Mouse (Mus musculus) frontal cortex, adult (tissue): ENCODE data around the gene Srgap3.

Experiments
- ATAC-seq: cut with Nextera tagmentation; 2 replicates; pipeline ENCODE4 v1.9.2; 2017; ENCODE audit warnings: mild to moderate bottlenecking, moderate library complexity, mixed read lengths; ENCODE audit not compliant: low TSS enrichment

Srgap3 gene

GRCm38 (mm10) chr6:112861351-112862297 is 85.4 kb downstream of the Srgap3 start:
- no peak for ATAC-seq

DNA sequence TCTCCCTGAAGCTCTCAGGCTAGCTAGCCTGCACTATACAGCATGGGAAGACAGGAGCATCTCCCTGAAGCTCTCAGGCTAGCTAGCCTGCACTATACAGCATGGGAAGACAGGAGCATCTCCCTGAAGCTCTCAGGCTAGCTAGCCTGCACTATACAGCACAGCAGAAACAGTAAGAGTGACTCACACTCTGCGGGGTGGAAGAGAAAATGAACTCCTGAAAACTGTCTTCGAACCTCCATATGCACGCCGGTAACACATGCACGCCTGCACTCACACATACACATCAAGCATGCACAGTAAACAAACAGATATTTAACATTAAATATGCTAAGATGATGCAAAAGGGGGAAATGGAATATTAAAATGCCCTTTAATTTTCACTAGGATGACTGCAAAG is 86.8 kb downstream of the Srgap3 start:
- ATAC-seq: 0 out of 2 replicates have a peak, but pooled peaks have one; percentile 39

DNA sequence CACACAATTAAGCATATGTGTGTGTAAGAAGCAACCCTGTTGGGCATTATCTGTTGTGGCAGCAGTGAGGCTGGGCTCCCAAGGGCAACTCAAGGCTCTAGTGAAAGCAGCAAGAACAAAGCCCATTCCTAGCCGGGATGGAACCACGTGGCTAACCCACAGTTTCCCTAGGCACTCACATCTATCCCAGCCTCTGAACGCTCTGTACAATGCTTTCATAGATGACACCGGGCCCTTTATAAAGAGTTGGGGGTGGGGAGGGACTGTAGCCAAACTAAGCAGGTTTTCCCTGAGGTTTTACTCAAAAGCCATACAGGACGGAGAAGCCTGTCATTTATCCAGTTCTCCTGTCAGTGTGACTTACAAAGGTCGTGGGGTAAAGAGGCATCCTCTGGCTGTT is 90.0 kb downstream of the Srgap3 start:
- ATAC-seq: no peak

- ATAC-seq: no peak
Observed at GRCm38 (mm10) chr6:112855183-112855582, 91.9 kb downstream of the Srgap3 start.

DNA sequence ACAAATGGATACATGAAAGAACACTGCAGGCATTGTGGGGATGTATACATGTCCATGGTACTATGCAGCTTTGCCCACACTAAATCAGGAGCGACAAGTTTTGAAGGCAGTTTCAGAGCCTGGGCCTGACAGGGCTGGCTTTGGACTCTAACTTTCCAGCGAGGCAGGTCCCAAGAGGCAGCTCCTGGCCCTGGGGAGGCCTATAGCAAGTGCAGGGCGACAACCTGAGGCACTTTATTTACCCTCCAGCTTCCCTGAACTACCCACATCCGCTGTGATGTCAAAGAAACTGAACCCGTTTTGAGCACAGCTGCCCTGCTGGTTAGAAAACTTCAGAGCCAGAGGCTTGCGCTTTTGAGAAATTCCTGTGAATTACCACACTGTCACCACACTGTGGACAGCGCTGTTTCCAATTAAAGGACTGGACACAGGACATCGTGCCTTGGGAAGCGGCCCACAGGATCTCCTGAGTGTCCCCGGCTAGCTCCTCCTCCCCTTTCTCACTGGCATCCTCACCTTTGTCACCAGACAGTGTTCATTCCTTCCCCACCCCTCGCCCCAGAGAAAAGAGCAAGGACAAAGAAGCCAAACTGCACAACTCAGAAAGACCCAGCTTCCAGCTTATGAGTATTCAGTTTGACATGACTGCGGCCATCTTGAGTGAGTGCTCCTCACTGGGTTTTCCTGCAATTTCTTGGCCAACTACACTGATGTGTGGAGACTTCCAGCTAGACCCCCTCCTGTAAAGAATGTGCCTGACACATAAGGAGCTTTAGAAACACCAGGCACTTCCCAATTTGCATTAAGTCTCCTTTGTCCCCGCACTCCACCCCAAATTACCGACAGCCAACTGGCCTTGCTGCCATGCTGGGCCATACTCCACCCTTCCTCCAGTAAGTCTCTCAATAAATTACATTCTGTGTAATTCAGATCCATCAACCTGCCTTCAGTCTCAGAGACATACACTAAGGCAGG is 94.5 kb downstream of the Srgap3 start:
- ATAC-seq: no peak

GRCm38 (mm10) chr6:112850745-112851144 is 96.3 kb downstream of the Srgap3 start:
- ATAC-seq: peak; percentile 62

GRCm38 (mm10) chr6:112848629-112849180 is 98.4 kb downstream of the Srgap3 start:
- no peak for ATAC-seq

- ATAC-seq: no peak
Observed at GRCm38 (mm10) chr6:112846863-112847262, 100.2 kb downstream of the Srgap3 start.

DNA sequence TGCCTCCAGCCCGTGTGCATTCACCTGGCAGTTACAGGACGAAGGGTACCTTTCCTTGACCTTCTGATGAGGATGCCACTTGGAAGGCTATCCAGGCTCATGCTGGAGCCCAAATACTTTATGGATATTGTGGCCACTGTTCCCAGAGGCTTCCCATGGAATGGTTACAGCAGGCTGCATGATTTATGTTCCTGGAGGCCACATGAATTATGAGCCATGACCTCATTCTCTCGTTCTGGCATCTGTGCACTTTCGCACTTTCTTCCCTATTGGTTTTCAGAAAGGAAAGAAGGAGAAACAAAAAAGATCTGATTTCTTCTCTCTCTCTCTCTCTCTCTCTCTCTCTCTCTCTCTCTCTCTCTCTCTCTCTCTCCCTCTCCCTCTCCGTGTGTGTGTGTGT is 104.6 kb downstream of the Srgap3 start:
- ATAC-seq: no peak

DNA sequence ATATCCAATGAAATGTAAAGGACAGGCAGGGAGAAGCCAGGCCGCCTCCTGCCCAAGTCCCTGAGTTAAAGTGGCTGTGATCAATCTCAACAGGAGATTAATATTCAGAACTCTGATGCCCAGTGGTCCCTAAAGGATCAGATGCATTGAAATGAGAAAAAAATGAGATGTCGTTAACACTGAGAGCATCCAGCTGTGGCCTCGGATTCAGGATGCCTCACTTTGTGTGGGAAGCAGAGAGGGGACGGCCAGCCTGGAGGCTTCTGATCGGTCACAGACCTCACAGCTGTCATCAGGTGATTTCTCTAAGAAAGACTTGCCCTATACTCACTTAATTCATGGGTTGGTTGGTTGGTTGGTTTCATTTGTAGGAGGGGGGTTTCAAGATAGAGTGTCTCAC is 106.7 kb downstream of the Srgap3 start:
- ATAC-seq: no peak

DNA sequence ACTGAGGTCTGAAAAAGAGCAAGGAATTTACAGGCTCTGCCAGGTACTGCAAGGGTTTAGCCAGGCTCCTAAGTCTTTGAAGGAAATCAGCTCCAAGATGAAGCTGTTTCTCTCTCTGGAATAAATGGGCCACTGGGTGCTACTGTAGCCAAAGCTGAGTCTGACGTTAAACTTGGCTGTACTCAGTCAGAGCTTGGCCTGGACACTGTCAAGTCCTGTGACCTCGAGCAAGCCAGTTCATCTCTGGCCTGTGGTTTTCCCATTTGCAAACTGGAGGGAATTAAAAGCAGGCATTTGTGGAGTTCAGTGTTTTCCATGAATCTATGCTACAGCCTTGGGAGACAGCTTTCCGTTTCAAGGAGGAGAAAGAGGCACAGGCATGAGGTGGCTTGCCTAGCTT is 107.7 kb downstream of the Srgap3 start:
- no peak for ATAC-seq

GRCm38 (mm10) chr6:112838879-112839278 is 108.2 kb downstream of the Srgap3 start:
- peak; percentile 38 for ATAC-seq

- peak; percentile 28 for ATAC-seq
Observed at GRCm38 (mm10) chr6:112836712-112837111, 110.4 kb downstream of the Srgap3 start.

- no peak for ATAC-seq
Observed at GRCm38 (mm10) chr6:112835413-112835812, 111.7 kb downstream of the Srgap3 start.

GRCm38 (mm10) chr6:112834430-112834829 is 112.6 kb downstream of the Srgap3 start:
- ATAC-seq: peak; percentile 58

GRCm38 (mm10) chr6:112833763-112834162 is 113.3 kb downstream of the Srgap3 start:
- ATAC-seq: no peak

DNA sequence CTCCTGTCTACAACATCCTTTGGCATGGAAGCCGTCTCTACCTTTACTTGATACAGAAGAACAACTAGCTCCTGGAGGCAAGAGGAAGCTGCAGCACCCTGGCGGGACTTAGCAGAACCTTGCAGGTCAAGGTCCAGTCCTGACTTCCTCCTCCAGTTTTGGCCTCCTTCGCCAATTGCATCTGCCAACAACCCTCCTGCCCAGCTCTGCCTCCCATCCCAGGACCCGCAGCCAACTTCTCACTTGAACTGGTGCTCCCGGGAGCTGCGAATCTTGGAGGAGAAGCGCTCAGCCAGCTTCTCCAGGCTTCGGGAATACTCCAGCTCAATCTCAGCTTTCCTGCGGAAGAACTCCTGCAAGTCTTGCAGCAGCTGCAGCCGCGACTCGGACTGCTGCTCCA is 117.9 kb downstream of the Srgap3 start:
- no peak for ATAC-seq

- ATAC-seq: no peak
Observed at GRCm38 (mm10) chr6:112828420-112828819, 118.6 kb downstream of the Srgap3 start.

DNA sequence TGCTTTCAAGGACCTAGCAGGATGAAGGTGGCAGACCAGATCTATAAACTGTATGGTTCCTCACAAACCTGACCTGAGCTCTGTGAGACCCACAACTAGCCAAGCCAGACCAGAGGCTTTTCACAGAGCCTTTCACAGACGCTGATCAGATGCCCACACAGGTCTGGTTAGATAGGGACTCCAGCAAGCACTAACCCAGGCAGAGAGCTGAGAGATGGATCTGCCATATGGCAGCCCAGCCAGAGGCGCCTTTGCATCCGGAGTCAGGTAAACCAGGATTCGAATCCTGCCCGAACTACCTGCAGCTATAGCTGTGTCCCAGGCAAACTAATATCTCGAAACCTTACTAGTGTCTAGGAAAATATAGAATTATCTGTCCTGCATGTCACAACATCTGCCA is 121.4 kb downstream of the Srgap3 start:
- ATAC-seq: no peak

- ATAC-seq: peak; percentile 81
Observed at GRCm38 (mm10) chr6:112823096-112823495, 124.0 kb downstream of the Srgap3 start.

DNA sequence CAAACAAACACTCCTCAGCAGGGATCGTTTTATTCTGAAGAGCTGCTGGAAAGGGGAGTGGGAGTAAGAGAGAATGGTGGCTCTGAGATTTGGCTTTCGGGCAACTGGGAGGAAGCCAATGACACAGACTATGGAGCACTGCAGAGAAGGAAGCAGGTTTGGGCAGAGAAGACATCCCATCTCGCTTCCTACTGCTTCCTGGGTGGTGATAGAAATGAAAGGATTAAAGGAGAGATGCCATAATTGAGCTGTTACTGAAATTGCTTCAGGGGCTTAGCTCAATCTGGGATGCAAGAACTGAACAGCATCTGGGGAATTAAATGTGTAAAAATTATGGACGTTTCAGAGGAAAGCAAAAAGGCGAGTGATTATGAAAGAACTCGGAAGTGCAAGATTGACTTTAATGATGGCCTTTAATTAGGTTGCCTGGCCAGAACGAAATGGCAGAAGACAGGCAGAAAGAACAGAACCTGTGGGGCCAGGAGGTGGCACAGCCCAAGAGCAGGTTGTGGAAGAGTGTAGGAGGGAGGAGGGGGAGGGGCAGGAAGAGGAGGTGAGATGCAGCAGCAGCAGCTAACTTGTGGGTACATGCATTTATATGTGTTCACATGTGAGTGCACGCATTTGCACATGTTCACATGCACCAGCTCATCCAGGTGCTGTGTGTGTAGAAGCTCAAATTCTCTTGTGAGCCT is 126.6 kb downstream of the Srgap3 start:
- peak; percentile 24; the same call in 1 of the 2 replicates for ATAC-seq
